In genomic region chr14:54239002-54239736, GRCm38 (mm10) we compare ENCODE assay signal across 8 mouse cellular contexts. TPM values are rescaled to one million over a fixed set of nuclear protein-coding genes. Genes with fewer than 3 reads are reported as not detected.
DNase-seq lines count a peak whose midpoint lies in the region; ATAC-seq and TF ChIP-seq lines count a peak whose summit lies in the region.

No protein-coding gene starts in this region.

- 23% methylated on average over 7 of the region's 7 CpGs for WGBS in heart, embryonic 11.5 days (ENCODE audit: insufficient replicate concordance)
- WGBS in kidney, embryonic 16.5 days = 10% methylated on average over 7 of the region's 7 CpGs
- WGBS in liver, embryonic 13.5 days (ENCODE audit: insufficient replicate concordance) = 19% methylated on average over 7 of the region's 7 CpGs
- WGBS in neural tube, embryonic 11.5 days = 21% methylated on average over 7 of the region's 7 CpGs
- 19% methylated on average over 7 of the region's 7 CpGs for WGBS in stomach, embryonic 16.5 days

- no peak overlapping the region for H3K27ac ChIP-seq in heart, embryonic 11.5 days (ENCODE audit: low read depth, low read length)
- no peak overlapping the region for H3K27ac ChIP-seq in kidney, embryonic 16.5 days (ENCODE audit: low read length)
- H3K27ac ChIP-seq in liver, embryonic 13.5 days = no peak overlapping the region
- no peak overlapping the region for H3K27ac ChIP-seq in neural tube, embryonic 11.5 days (ENCODE audit: low read depth, low read length)
- no peak overlapping the region for H3K27ac ChIP-seq in stomach, embryonic 16.5 days (ENCODE audit: low read length)

- peak; percentile 79; the same call in 1 of the 2 replicates for TF ChIP-seq CTCF in brain, embryonic 14.5 days (IDR thresholded peaks at IDR 0.05; ENCODE audit: borderline replicate concordance, extremely low read depth, insufficient read depth, insufficient read length)

- no peak overlapping the region for H3K4me2 ChIP-seq in heart, embryonic 11.5 days
- H3K4me2 ChIP-seq in kidney, embryonic 16.5 days (replicated peaks; ENCODE audit: low read depth, low read length) = no peak overlapping the region
- H3K4me2 ChIP-seq in liver, embryonic 13.5 days = no peak overlapping the region
- H3K4me2 ChIP-seq in neural tube, embryonic 11.5 days (ENCODE audit: low read depth) = no peak overlapping the region
- no peak overlapping the region for H3K4me2 ChIP-seq in stomach, embryonic 16.5 days (ENCODE audit: low read depth, low read length)

- peak; percentile 89 for ATAC-seq in erythroid progenitor cell, adult 5-6 weeks (replicated peaks; ENCODE audit: low FRiP score, poor library complexity, severe bottlenecking)
- 0 out of 2 replicates have a peak, but pooled peaks have one; percentile 34 for ATAC-seq in heart, embryonic 11.5 days (replicated peaks; ENCODE audit: insufficient number of reproducible peaks, low FRiP score, low TSS enrichment)
- ATAC-seq in kidney, embryonic 16.5 days (ENCODE audit: low FRiP score, low TSS enrichment) = peak; percentile 52; the same call in 1 of the 2 replicates
- peak; percentile 61 for ATAC-seq in liver, embryonic 13.5 days (ENCODE audit: low read depth)
- ATAC-seq in neural tube, embryonic 11.5 days (ENCODE audit: insufficient read depth, low FRiP score, low TSS enrichment) = 0 out of 2 replicates have a peak, but pooled peaks have one; percentile 14
- ATAC-seq in stomach, embryonic 16.5 days (ENCODE audit: insufficient read depth, low FRiP score) = 0 out of 2 replicates have a peak, but pooled peaks have one; percentile 56

- H3K4me3 ChIP-seq in heart, embryonic 11.5 days (ENCODE audit: low read depth, low read length) = no peak overlapping the region
- H3K4me3 ChIP-seq in kidney, embryonic 16.5 days (ENCODE audit: low read length) = no peak overlapping the region
- H3K4me3 ChIP-seq in liver, embryonic 13.5 days (replicated peaks) = no peak overlapping the region
- H3K4me3 ChIP-seq in neural tube, embryonic 11.5 days (ENCODE audit: low read depth, low read length) = no peak overlapping the region
- H3K4me3 ChIP-seq in stomach, embryonic 16.5 days (replicated peaks; ENCODE audit: low read length) = no peak overlapping the region

- peaks cover 23% of the 10 kb centered on the region for H3K36me3 ChIP-seq in heart, embryonic 11.5 days (ENCODE audit: control insufficient read depth, insufficient read depth, low read length)
- H3K36me3 ChIP-seq in kidney, embryonic 16.5 days (ENCODE audit: insufficient read depth, low read length) = peaks cover 37% of the 10 kb centered on the region
- peaks cover 69% of the 10 kb centered on the region for H3K36me3 ChIP-seq in liver, embryonic 13.5 days
- peaks cover 16% of the 10 kb centered on the region for H3K36me3 ChIP-seq in neural tube, embryonic 11.5 days (ENCODE audit: control insufficient read depth, insufficient read depth, low read length)
- peaks cover 17% of the 10 kb centered on the region for H3K36me3 ChIP-seq in stomach, embryonic 16.5 days (ENCODE audit: control insufficient read depth, insufficient read depth, low read length)

- TF ChIP-seq POLR2A in brain, embryonic 14.5 days (IDR thresholded peaks at IDR 0.05; ENCODE audit: borderline replicate concordance, extremely low read depth, insufficient read depth, insufficient read length, poor library complexity, severe bottlenecking) = no peak

- no peak overlapping the region for H3K9ac ChIP-seq in heart, embryonic 11.5 days (ENCODE audit: low read depth, low read length)
- H3K9ac ChIP-seq in kidney, embryonic 16.5 days (replicated peaks; ENCODE audit: low read length) = no peak overlapping the region
- H3K9ac ChIP-seq in liver, embryonic 13.5 days = no peak overlapping the region
- no peak overlapping the region for H3K9ac ChIP-seq in neural tube, embryonic 11.5 days (ENCODE audit: low read length)
- no peak overlapping the region for H3K9ac ChIP-seq in stomach, embryonic 16.5 days (ENCODE audit: low read length)

- peak; percentile 85 to 94 for DNase-seq in CD8-positive naive resting alpha-beta T cell, adult 2 months (ENCODE audit: low read depth in 2 of 2, low spot score in 2 of 2)
- DNase-seq in brain, embryonic 14.5 days (ENCODE audit: low read depth) = peak; percentile 84
- DNase-seq in liver, embryonic 13.5 days = peak; percentile 58
- DNase-seq in neural tube, embryonic 11.5 days (ENCODE audit: low spot score) = peak; percentile 77

- H3K27me3 ChIP-seq in heart, embryonic 11.5 days (ENCODE audit: control insufficient read depth, insufficient read depth, low read length) = no peaks in the 10 kb centered on the region
- no peaks in the 10 kb centered on the region for H3K27me3 ChIP-seq in kidney, embryonic 16.5 days (ENCODE audit: insufficient read depth, low read length)
- no peaks in the 10 kb centered on the region for H3K27me3 ChIP-seq in liver, embryonic 13.5 days
- no peaks in the 10 kb centered on the region for H3K27me3 ChIP-seq in neural tube, embryonic 11.5 days (ENCODE audit: control insufficient read depth, insufficient read depth, low read length)
- no peaks in the 10 kb centered on the region for H3K27me3 ChIP-seq in stomach, embryonic 16.5 days (ENCODE audit: control insufficient read depth, insufficient read depth, low read length)

- H3K9me3 ChIP-seq in heart, embryonic 11.5 days (replicated peaks; ENCODE audit: control insufficient read depth, low read length) = no peaks in the 10 kb centered on the region
- no peaks in the 10 kb centered on the region for H3K9me3 ChIP-seq in kidney, embryonic 16.5 days (ENCODE audit: low read length)
- no peaks in the 10 kb centered on the region for H3K9me3 ChIP-seq in liver, embryonic 13.5 days (replicated peaks)
- H3K9me3 ChIP-seq in neural tube, embryonic 11.5 days (ENCODE audit: control insufficient read depth, low read length) = no peaks in the 10 kb centered on the region
- no peaks in the 10 kb centered on the region for H3K9me3 ChIP-seq in stomach, embryonic 16.5 days (replicated peaks; ENCODE audit: control insufficient read depth, low read length)

- H3K4me1 ChIP-seq in heart, embryonic 11.5 days (ENCODE audit: control insufficient read depth, insufficient read depth, low read length) = peaks cover 12% of the 10 kb centered on the region
- peaks cover 8% of the 10 kb centered on the region for H3K4me1 ChIP-seq in kidney, embryonic 16.5 days (ENCODE audit: insufficient read depth, low read length)
- H3K4me1 ChIP-seq in liver, embryonic 13.5 days (replicated peaks) = peaks cover 1% of the 10 kb centered on the region
- H3K4me1 ChIP-seq in neural tube, embryonic 11.5 days (ENCODE audit: control insufficient read depth, insufficient read depth, low read length) = peaks cover 4% of the 10 kb centered on the region; the same call in 1 of the 2 replicates
- 0 out of 2 replicates have a peak, but pooled peaks cover 3% of the 10 kb centered on the region for H3K4me1 ChIP-seq in stomach, embryonic 16.5 days (ENCODE audit: control insufficient read depth, insufficient read depth, low read length)

RNA-seq across cellular contexts. Expression of gene Dad1, which starts 14.7 kb away (rescaled TPM):
- 219 and 329 TPM in 2 replicates for polyA plus RNA-seq in brain, embryonic 14.5 days (2012; rRNA removed)
- total RNA-seq in erythroid progenitor cell, adult 5-6 weeks (2015; ENCODE audit: low replicate concordance) = 91.2 and 103 TPM in 2 replicates
- 33.0 and 61.6 TPM in 2 replicates for total RNA-seq in erythroid progenitor cell, adult 5-6 weeks (2017; ENCODE audit: low replicate concordance)
- 369 and 395 TPM in 2 replicates for polyA plus RNA-seq in heart, embryonic 11.5 days (2014; fragmentation: Nextera tagmentation; extraction: Ambion mirVana)
- 422 and 474 TPM in 2 replicates for polyA plus RNA-seq in kidney, embryonic 16.5 days (2015; fragmentation: Nextera tagmentation; extraction: Ambion mirVana)
- 229 and 243 TPM in 2 replicates for polyA plus RNA-seq in liver, embryonic 13.5 days (2015; fragmentation: Nextera tagmentation; extraction: Ambion mirVana)
- 274 and 286 TPM in 2 replicates for polyA plus RNA-seq in neural tube, embryonic 11.5 days (2014; fragmentation: Nextera tagmentation; extraction: Ambion mirVana)
- polyA plus RNA-seq in stomach, embryonic 16.5 days (2015; fragmentation: Nextera tagmentation; extraction: Ambion mirVana) = 391 and 448 TPM in 2 replicates

RNA-seq across cellular contexts. Expression of gene Abhd4, which starts 14.8 kb away (rescaled TPM):
- 16.8 and 29.9 TPM in 2 replicates for polyA plus RNA-seq in brain, embryonic 14.5 days (2012; rRNA removed)
- total RNA-seq in erythroid progenitor cell, adult 5-6 weeks (2015; ENCODE audit: low replicate concordance) = 33.1 and 36.4 TPM in 2 replicates
- 11.3 and 24.4 TPM in 2 replicates for total RNA-seq in erythroid progenitor cell, adult 5-6 weeks (2017; ENCODE audit: low replicate concordance)
- polyA plus RNA-seq in heart, embryonic 11.5 days (2014; fragmentation: Nextera tagmentation; extraction: Ambion mirVana) = 97.3 and 99.3 TPM in 2 replicates
- 80.3 and 86.2 TPM in 2 replicates for polyA plus RNA-seq in kidney, embryonic 16.5 days (2015; fragmentation: Nextera tagmentation; extraction: Ambion mirVana)
- polyA plus RNA-seq in liver, embryonic 13.5 days (2015; fragmentation: Nextera tagmentation; extraction: Ambion mirVana) = 17.9 and 18.4 TPM in 2 replicates
- polyA plus RNA-seq in neural tube, embryonic 11.5 days (2014; fragmentation: Nextera tagmentation; extraction: Ambion mirVana) = 45.7 and 46.6 TPM in 2 replicates
- polyA plus RNA-seq in stomach, embryonic 16.5 days (2015; fragmentation: Nextera tagmentation; extraction: Ambion mirVana) = 51.7 and 57.0 TPM in 2 replicates

RNA-seq across cellular contexts. Expression of gene Olfr49, which starts 45.6 kb away (rescaled TPM):
- not detected in 2 replicates for polyA plus RNA-seq in brain, embryonic 14.5 days (2012; rRNA removed)
- not detected in 2 replicates for total RNA-seq in erythroid progenitor cell, adult 5-6 weeks (2015; ENCODE audit: low replicate concordance)
- not detected in 2 replicates for total RNA-seq in erythroid progenitor cell, adult 5-6 weeks (2017; ENCODE audit: low replicate concordance)
- polyA plus RNA-seq in heart, embryonic 11.5 days (2014; fragmentation: Nextera tagmentation; extraction: Ambion mirVana) = not detected in 2 replicates
- not detected in 2 replicates for polyA plus RNA-seq in kidney, embryonic 16.5 days (2015; fragmentation: Nextera tagmentation; extraction: Ambion mirVana)
- not detected in 2 replicates for polyA plus RNA-seq in liver, embryonic 13.5 days (2015; fragmentation: Nextera tagmentation; extraction: Ambion mirVana)
- not detected in 2 replicates for polyA plus RNA-seq in neural tube, embryonic 11.5 days (2014; fragmentation: Nextera tagmentation; extraction: Ambion mirVana)
- not detected in 2 replicates for polyA plus RNA-seq in stomach, embryonic 16.5 days (2015; fragmentation: Nextera tagmentation; extraction: Ambion mirVana)

Comparison
In these comparisons a context has a peak if more than half of its experiments do, and no peak if none do; other contexts are left out.
1. ATAC-seq: peak in every context shown above with its lines; median percentile 89 in erythroid progenitor cell, adult 5-6 weeks; 61 in liver, embryonic 13.5 days; 56 in stomach, embryonic 16.5 days; 52 in kidney, embryonic 16.5 days; 34 in heart, embryonic 11.5 days; 14 in neural tube, embryonic 11.5 days.